Mouse (Mus musculus): ENCODE data around the gene Tchhl1. TPM values are rescaled to one million over a fixed set of nuclear protein-coding genes. Genes with fewer than 3 reads are reported as not detected.
A peak's percentile ranks its signal among the peaks of the same experiment; 100 is the strongest.

The Tchhl1 gene
- polyA plus RNA-seq, 1 experiment from 2014 or later, result not detected

- no peak overlapping the region for H3K9ac ChIP-seq
- no peaks in the 10 kb centered on the region for H3K36me3 ChIP-seq (replicated peaks)
- H3K4me1 ChIP-seq (replicated peaks), result no peaks in the 10 kb centered on the region
- 23% methylated on average over 30 of the region's 30 CpGs for WGBS (ENCODE audit: insufficient replicate concordance)
- peak overlapping the region; percentile 27; the same call in 1 of the 2 replicates for H3K4me2 ChIP-seq
- H3K27ac ChIP-seq (replicated peaks), result no peak overlapping the region
- H3K9me3 ChIP-seq (replicated peaks), result no peaks in the 10 kb centered on the region
- no peaks in the 10 kb centered on the region for H3K27me3 ChIP-seq
- peak; percentile 44 for ATAC-seq (ENCODE audit: insufficient read depth)
- H3K4me3 ChIP-seq (replicated peaks), result no peak overlapping the region
These were observed 37.7 kb downstream of the Tchhl1 start for GRCm38 (mm10) chr3:93505960-93506863.

- Histone ChIP-seq H3K4me2 (no peak overlapping the region), H3K4me3 (replicated peaks) (no peak overlapping the region), H3K27ac (replicated peaks) (no peak overlapping the region), H3K9ac (no peak overlapping the region), H3K27me3 (no peaks in the 10 kb centered on the region), H3K9me3 (replicated peaks) (no peaks in the 10 kb centered on the region), H3K36me3 (replicated peaks) (no peaks in the 10 kb centered on the region), H3K4me1 (replicated peaks) (no peaks in the 10 kb centered on the region)
- no peak for ATAC-seq (ENCODE audit: insufficient read depth)
- whole genome bisulfite sequencing (ENCODE audit: insufficient replicate concordance), result 64% methylated on average over 5 of the region's 5 CpGs
These were observed 38.3 kb downstream of the Tchhl1 start for GRCm38 (mm10) chr3:93506881-93507325.

GRCm38 (mm10) chr3:93509301-93509700 is 40.7 kb downstream of the Tchhl1 start:
- Histone ChIP-seq H3K4me1 (replicated peaks) (no peaks in the 10 kb centered on the region), H3K4me3 (replicated peaks) (no peak overlapping the region), H3K36me3 (replicated peaks) (no peaks in the 10 kb centered on the region), H3K4me2 (no peak overlapping the region), H3K9me3 (replicated peaks) (no peaks in the 10 kb centered on the region), H3K9ac (no peak overlapping the region), H3K27me3 (no peaks in the 10 kb centered on the region), H3K27ac (replicated peaks) (no peak overlapping the region)
- no peak for ATAC-seq (ENCODE audit: insufficient read depth)
- 10% methylated on average over 1 of the region's 1 CpGs for WGBS (ENCODE audit: insufficient replicate concordance)

GRCm38 (mm10) chr3:93511036-93511435 is 42.5 kb downstream of the Tchhl1 start:
- H3K4me1 ChIP-seq (replicated peaks), result no peaks in the 10 kb centered on the region
- 42% methylated on average over 1 of the region's 1 CpGs for WGBS (ENCODE audit: insufficient replicate concordance)
- H3K9ac ChIP-seq, result no peak overlapping the region
- H3K4me3 ChIP-seq (replicated peaks), result no peak overlapping the region
- no peak overlapping the region for H3K4me2 ChIP-seq
- H3K9me3 ChIP-seq (replicated peaks), result no peaks in the 10 kb centered on the region
- no peaks in the 10 kb centered on the region for H3K36me3 ChIP-seq (replicated peaks)
- ATAC-seq (ENCODE audit: insufficient read depth), result no peak
- peak overlapping the region; percentile 38; the same call in 1 of the 2 replicates for H3K27ac ChIP-seq (replicated peaks)
- H3K27me3 ChIP-seq, result no peaks in the 10 kb centered on the region

- Histone ChIP-seq H3K4me1 (replicated peaks) (no peaks in the 10 kb centered on the region), H3K27me3 (no peaks in the 10 kb centered on the region), H3K4me3 (replicated peaks) (no peak overlapping the region), H3K36me3 (replicated peaks) (no peaks in the 10 kb centered on the region), H3K27ac (replicated peaks) (peak overlapping the region; percentile 38; the same call in 1 of the 2 replicates), H3K9me3 (replicated peaks) (no peaks in the 10 kb centered on the region), H3K9ac (no peak overlapping the region), H3K4me2 (no peak overlapping the region)
- ATAC-seq (ENCODE audit: insufficient read depth), result no peak
- WGBS (ENCODE audit: insufficient replicate concordance), result 68% methylated on average over 1 of the region's 1 CpGs
These were observed 43.2 kb downstream of the Tchhl1 start for GRCm38 (mm10) chr3:93511801-93512200.

GRCm38 (mm10) chr3:93512386-93513101 is 44.0 kb downstream of the Tchhl1 start:
- H3K4me3 ChIP-seq (replicated peaks), result no peak overlapping the region
- WGBS (ENCODE audit: insufficient replicate concordance), result 60% methylated on average over 7 of the region's 7 CpGs
- no peak overlapping the region for H3K27ac ChIP-seq (replicated peaks)
- no peaks in the 10 kb centered on the region for H3K36me3 ChIP-seq (replicated peaks)
- H3K9me3 ChIP-seq (replicated peaks), result no peaks in the 10 kb centered on the region
- no peak overlapping the region for H3K9ac ChIP-seq
- no peaks in the 10 kb centered on the region for H3K27me3 ChIP-seq
- no peaks in the 10 kb centered on the region for H3K4me1 ChIP-seq (replicated peaks)
- no peak for ATAC-seq (ENCODE audit: insufficient read depth)
- H3K4me2 ChIP-seq, result no peak overlapping the region

- Histone ChIP-seq H3K9me3 (replicated peaks) (no peaks in the 10 kb centered on the region), H3K4me1 (replicated peaks) (no peaks in the 10 kb centered on the region), H3K36me3 (replicated peaks) (no peaks in the 10 kb centered on the region), H3K4me2 (no peak overlapping the region), H3K27ac (replicated peaks) (no peak overlapping the region), H3K9ac (no peak overlapping the region), H3K4me3 (replicated peaks) (no peak overlapping the region), H3K27me3 (no peaks in the 10 kb centered on the region)
- WGBS (ENCODE audit: insufficient replicate concordance), result 70% methylated on average over 3 of the region's 3 CpGs
- ATAC-seq (ENCODE audit: insufficient read depth), result no peak
These were observed 46.1 kb downstream of the Tchhl1 start for GRCm38 (mm10) chr3:93514628-93515027.

- 44% methylated on average over 2 of the region's 2 CpGs for WGBS (ENCODE audit: insufficient replicate concordance)
These were observed 48.8 kb downstream of the Tchhl1 start for GRCm38 (mm10) chr3:93517343-93517742.

GRCm38 (mm10) chr3:93519856-93520329 is 51.3 kb downstream of the Tchhl1 start:
- no peak overlapping the region for H3K9ac ChIP-seq
- H3K4me2 ChIP-seq, result peak overlapping the region; percentile 68
- H3K27ac ChIP-seq (replicated peaks), result no peak overlapping the region
- no peaks in the 10 kb centered on the region for H3K36me3 ChIP-seq (replicated peaks)
- no peaks in the 10 kb centered on the region for H3K9me3 ChIP-seq (replicated peaks)
- H3K27me3 ChIP-seq, result no peaks in the 10 kb centered on the region
- H3K4me1 ChIP-seq (replicated peaks), result peaks cover 4% of the 10 kb centered on the region
- H3K4me3 ChIP-seq (replicated peaks), result peak overlapping the region; percentile 58
- WGBS (ENCODE audit: insufficient replicate concordance), result 42% methylated on average over 5 of the region's 5 CpGs
- ATAC-seq (ENCODE audit: insufficient read depth), result no peak; the same call in 1 of the 2 replicates

More at GRCm38 (mm10) chr3:93517343-93517742, 48.8 kb downstream of the Tchhl1 start:
- Histone ChIP-seq H3K4me1 (replicated peaks) (peaks cover 4% of the 10 kb centered on the region), H3K9me3 (replicated peaks) (no peaks in the 10 kb centered on the region), H3K27ac (replicated peaks) (no peak overlapping the region), H3K4me2 (no peak overlapping the region), H3K27me3 (no peaks in the 10 kb centered on the region), H3K4me3 (replicated peaks) (no peak overlapping the region), H3K36me3 (replicated peaks) (no peaks in the 10 kb centered on the region), H3K9ac (no peak overlapping the region)
- no peak for ATAC-seq (ENCODE audit: insufficient read depth)

- peak; percentile 82 for ATAC-seq (ENCODE audit: insufficient read depth)
- Histone ChIP-seq H3K36me3 (replicated peaks) (no peaks in the 10 kb centered on the region), H3K4me3 (replicated peaks) (peak within 1 kb of the TSS; percentile 58), H3K4me1 (replicated peaks) (peaks cover 4% of the 10 kb centered on the region), H3K9ac (peak within 1 kb of the TSS; percentile 45), H3K9me3 (replicated peaks) (no peaks in the 10 kb centered on the region), H3K27ac (replicated peaks) (peak within 1 kb of the TSS; percentile 67), H3K27me3 (no peaks in the 10 kb centered on the region), H3K4me2 (peak within 1 kb of the TSS; percentile 68)
- under 1% methylated on average over 38 of the region's 38 CpGs for WGBS (ENCODE audit: insufficient replicate concordance)
These were observed 52.0 kb downstream of the Tchhl1 start, which contains the start of gene S100a11 for GRCm38 (mm10) chr3:93520330-93521193. Gene S100a11, plus strand, starts transcription at chr3:93520488.

Measured in liver, embryonic 15.5 days (tissue).